Mouse (Mus musculus) neural tube, embryonic 12.5 days (tissue): ENCODE results near the gene Dgki. TPM values are rescaled to one million over a fixed set of nuclear protein-coding genes. Genes with fewer than 3 reads are reported as not detected.

Source experiments
- polyA plus RNA-seq: library from polyadenylated mRNA; unstranded; fragments of >200 nt; fragmentation: Nextera tagmentation; extraction: Ambion mirVana; gene quantifications from 2 replicates; pipeline ENCODE4 v1.2.1, GENCODE M21; 2016

Gene Dgki
- polyA plus RNA-seq, 1 experiment from 2014 or later = 4.9 TPM

Other genes starting within 250 kb of the Dgki start
- 9.4 and 9.6 TPM in 2 replicates for gene Creb3l2, start 142.0 kb upstream of the Dgki start, polyA plus RNA-seq
- gene Akr1d1, start 230.0 kb upstream of the Dgki start, polyA plus RNA-seq = not detected in 2 replicates